Mouse (Mus musculus) intestine, embryonic 15.5 days (tissue): Measurements from ENCODE around the gene Psmc3ip. TPM values are rescaled to one million over a fixed set of nuclear protein-coding genes. Genes with fewer than 3 reads are reported as not detected.
A peak's percentile ranks its signal among the peaks of the same experiment; 100 is the strongest.

ENCODE experiments used
- ATAC-seq: fragments of 200-750 bp; cut with Nextera tagmentation; 2 replicates; pipeline ENCODE4 v1.8.0; 2017; ENCODE audit warnings: moderate TSS enrichment, moderate library complexity
- H3K27ac ChIP-seq: fragments of 300-500 bp; sonication (generic); 2 replicates; pipeline ENCODE4 v1.5.1; 2015; ENCODE audit warnings: mild to moderate bottlenecking, inconsistent platforms
- H3K27me3 ChIP-seq: fragments of 300-500 bp; sonication (generic); replicated peaks from 2 replicates; pipeline ENCODE4 v1.6.1; 2015; ENCODE audit warnings: inconsistent platforms
- H3K36me3 ChIP-seq: fragments of 300-500 bp; sonication (generic); 2 replicates; pipeline ENCODE4 v1.6.1; 2015; ENCODE audit warnings: inconsistent platforms
- H3K4me1 ChIP-seq: fragments of 300-500 bp; sonication (generic); replicated peaks from 2 replicates; pipeline ENCODE4 v1.6.1; 2015; ENCODE audit warnings: inconsistent platforms
- H3K4me2 ChIP-seq: fragments of 300-500 bp; sonication (generic); replicated peaks from 2 replicates; pipeline ENCODE4 v1.6.1; 2015; ENCODE audit warnings: mild to moderate bottlenecking, inconsistent platforms
- H3K4me3 ChIP-seq: fragments of 300-500 bp; sonication (generic); replicated peaks from 2 replicates; pipeline ENCODE4 v1.5.1; 2015; ENCODE audit warnings: inconsistent platforms
- H3K9ac ChIP-seq: fragments of 300-500 bp; sonication (generic); 2 replicates; pipeline ENCODE4 v1.6.1; 2015; ENCODE audit warnings: inconsistent platforms
- H3K9me3 ChIP-seq: fragments of 300-500 bp; sonication (generic); 2 replicates; pipeline ENCODE4 v1.6.1; 2016; ENCODE audit warnings: inconsistent platforms
- WGBS: fragments of 180-500 bp; shearing (Covaris S2); methylation state at CpG from one replicate; pipeline ENCODE4 v1.1.7; 2015; 5-methylcytosine and 5-hydroxymethylcytosine counted together
- polyA plus RNA-seq: library from polyadenylated mRNA; unstranded; fragments of >200 nt; fragmentation: Nextera tagmentation; extraction: Ambion mirVana; gene quantifications from 2 replicates; pipeline ENCODE4 v1.2.1, GENCODE M21; 2015

Psmc3ip gene
- polyA plus RNA-seq, 1 experiment from 2014 or later: 22.6 TPM

GRCm38 (mm10) chr11:101111178-101111577 lies 15.9 kb upstream of the Psmc3ip start:
- ATAC-seq: no peak
- Histone ChIP-seq H3K4me2 (no peak overlapping the region), H3K36me3 (no peaks in the 10 kb centered on the region; the same call in 1 of the 2 replicates), H3K27ac (no peak overlapping the region), H3K9ac (no peak overlapping the region), H3K4me3 (no peak overlapping the region), H3K9me3 (no peaks in the 10 kb centered on the region), H3K4me1 (peaks cover 5% of the 10 kb centered on the region; the same call in 1 of the 2 replicates), H3K27me3 (no peaks in the 10 kb centered on the region)
- WGBS: 92% methylated on average over 4 of the region's 4 CpGs

GRCm38 (mm10) chr11:101110708-101111107 lies 15.5 kb upstream of the Psmc3ip start:
- no peaks in the 10 kb centered on the region for H3K9me3 ChIP-seq
- no peaks in the 10 kb centered on the region for H3K27me3 ChIP-seq
- no peaks in the 10 kb centered on the region; the same call in 1 of the 2 replicates for H3K36me3 ChIP-seq
- H3K9ac ChIP-seq: no peak overlapping the region
- H3K27ac ChIP-seq: no peak overlapping the region
- H3K4me2 ChIP-seq: no peak overlapping the region
- H3K4me3 ChIP-seq: no peak overlapping the region
- ATAC-seq: 0 out of 2 replicates have a peak, but pooled peaks have one; percentile 36
- WGBS: 48% methylated on average over 5 of the region's 5 CpGs
- peaks cover 2% of the 10 kb centered on the region; the same call in 1 of the 2 replicates for H3K4me1 ChIP-seq

GRCm38 (mm10) chr11:101109351-101109750 lies 14.1 kb upstream of the Psmc3ip start:
- no peak overlapping the region for H3K27ac ChIP-seq
- H3K36me3 ChIP-seq: no peaks in the 10 kb centered on the region; the same call in 1 of the 2 replicates
- no peak overlapping the region for H3K9ac ChIP-seq
- H3K4me1 ChIP-seq: peaks cover 2% of the 10 kb centered on the region; the same call in 1 of the 2 replicates
- H3K9me3 ChIP-seq: no peaks in the 10 kb centered on the region
- no peaks in the 10 kb centered on the region for H3K27me3 ChIP-seq
- no peak overlapping the region for H3K4me3 ChIP-seq
- ATAC-seq: no peak
- H3K4me2 ChIP-seq: no peak overlapping the region
- WGBS: 83% methylated on average over 4 of the region's 4 CpGs

- Histone ChIP-seq H3K4me1 (no peaks in the 10 kb centered on the region), H3K36me3 (peaks cover 20% of the 10 kb centered on the region), H3K4me2 (no peak overlapping the region), H3K4me3 (no peak overlapping the region), H3K27me3 (no peaks in the 10 kb centered on the region), H3K9ac (no peak overlapping the region), H3K27ac (no peak overlapping the region), H3K9me3 (no peaks in the 10 kb centered on the region)
- 94% methylated on average over 5 of the region's 5 CpGs for WGBS
- no peak for ATAC-seq
Measured at GRCm38 (mm10) chr11:101103011-101103410, 7.8 kb upstream of the Psmc3ip start.

GRCm38 (mm10) chr11:101098231-101098630 lies 3.0 kb upstream of the Psmc3ip start:
- Histone ChIP-seq H3K4me1 (peaks cover 11% of the 10 kb centered on the region), H3K4me3 (no peak overlapping the region), H3K4me2 (no peak overlapping the region), H3K9ac (no peak overlapping the region), H3K9me3 (no peaks in the 10 kb centered on the region), H3K27me3 (no peaks in the 10 kb centered on the region), H3K36me3 (peaks cover 31% of the 10 kb centered on the region), H3K27ac (no peak overlapping the region)
- 84% methylated on average over 8 of the region's 8 CpGs for WGBS
- ATAC-seq: no peak

- peak overlapping the region; percentile 78 for H3K9ac ChIP-seq
- WGBS: under 1% methylated on average over 18 of the region's 18 CpGs
- peak overlapping the region; percentile 95; the same call in 1 of the 2 replicates for H3K27ac ChIP-seq
- H3K36me3 ChIP-seq: peaks cover 45% of the 10 kb centered on the region
- peak overlapping the region; percentile 81 for H3K4me3 ChIP-seq
- H3K27me3 ChIP-seq: no peaks in the 10 kb centered on the region
- peak overlapping the region; percentile 95 for H3K4me2 ChIP-seq
- ATAC-seq: peak; percentile 48
- H3K9me3 ChIP-seq: no peaks in the 10 kb centered on the region
- peaks cover 11% of the 10 kb centered on the region for H3K4me1 ChIP-seq
Measured at GRCm38 (mm10) chr11:101094930-101095313, 314 bp downstream of the Psmc3ip start.

GRCm38 (mm10) chr11:101089931-101090330 lies 5.3 kb downstream of the Psmc3ip start:
- whole genome bisulfite sequencing: 85% methylated on average over 1 of the region's 1 CpGs
- Histone ChIP-seq H3K27ac (no peak overlapping the region), H3K36me3 (peaks cover 34% of the 10 kb centered on the region), H3K27me3 (no peaks in the 10 kb centered on the region), H3K9ac (no peak overlapping the region), H3K4me3 (no peak overlapping the region), H3K9me3 (no peaks in the 10 kb centered on the region), H3K4me1 (peaks cover 31% of the 10 kb centered on the region), H3K4me2 (no peak overlapping the region)
- no peak for ATAC-seq

- peaks cover 31% of the 10 kb centered on the region for H3K36me3 ChIP-seq
- no peaks in the 10 kb centered on the region for H3K9me3 ChIP-seq
- peaks cover 38% of the 10 kb centered on the region for H3K4me1 ChIP-seq
- peak overlapping the region; percentile 89 for H3K27ac ChIP-seq
- ATAC-seq: peak; percentile 25
- peak overlapping the region; percentile 65 for H3K4me3 ChIP-seq
- H3K27me3 ChIP-seq: no peaks in the 10 kb centered on the region
- peak overlapping the region; percentile 70 for H3K9ac ChIP-seq
- H3K4me2 ChIP-seq: peak overlapping the region; percentile 82
- 8% methylated on average over 8 of the region's 8 CpGs for WGBS
Measured at GRCm38 (mm10) chr11:101087682-101088055, 7.6 kb downstream of the Psmc3ip start.

GRCm38 (mm10) chr11:101086756-101087681 lies 8.2 kb downstream of the Psmc3ip start, which contains the start of gene Mlx:
TSS of gene Mlx (plus strand) at chr11:101087277.
- ATAC-seq: peak; percentile 88
- Histone ChIP-seq H3K4me2 (peak within 1 kb of the TSS; percentile 82), H3K27me3 (no peaks in the 10 kb centered on the region), H3K36me3 (peaks cover 28% of the 10 kb centered on the region), H3K9me3 (no peaks in the 10 kb centered on the region), H3K4me1 (peaks cover 38% of the 10 kb centered on the region), H3K4me3 (peak within 1 kb of the TSS; percentile 65), H3K9ac (peak within 1 kb of the TSS; percentile 70), H3K27ac (peak within 1 kb of the TSS; percentile 89)
- 2% methylated on average over 52 of the region's 52 CpGs for WGBS

- peak overlapping the region; percentile 89 for H3K27ac ChIP-seq
- no peak for ATAC-seq
- peak overlapping the region; percentile 65; the same call in 1 of the 2 replicates for H3K4me3 ChIP-seq
Measured at GRCm38 (mm10) chr11:101086323-101086674, 8.9 kb downstream of the Psmc3ip start.

GRCm38 (mm10) chr11:101085617-101086322 lies 9.5 kb downstream of the Psmc3ip start:
- 92% methylated on average over 18 of the region's 18 CpGs for WGBS
- Histone ChIP-seq H3K9me3 (no peaks in the 10 kb centered on the region), H3K27ac (no peak overlapping the region; the same call in 1 of the 2 replicates), H3K4me3 (no peak overlapping the region), H3K4me1 (peaks cover 38% of the 10 kb centered on the region), H3K4me2 (no peak overlapping the region; the same call in 1 of the 2 replicates), H3K9ac (peak overlapping the region; percentile 70; the same call in 1 of the 2 replicates), H3K27me3 (peaks cover 1% of the 10 kb centered on the region), H3K36me3 (peaks cover 16% of the 10 kb centered on the region)
- no peak for ATAC-seq

More at GRCm38 (mm10) chr11:101086323-101086674, 8.9 kb downstream of the Psmc3ip start:
- Histone ChIP-seq H3K36me3 (peaks cover 21% of the 10 kb centered on the region), H3K9ac (peak overlapping the region; percentile 70), H3K27me3 (no peaks in the 10 kb centered on the region), H3K4me1 (peaks cover 38% of the 10 kb centered on the region), H3K9me3 (no peaks in the 10 kb centered on the region), H3K4me2 (peak overlapping the region; percentile 82)
- WGBS: 79% methylated on average over 6 of the region's 6 CpGs

GRCm38 (mm10) chr11:101084811-101085210 lies 10.4 kb downstream of the Psmc3ip start:
- H3K27me3 ChIP-seq: peaks cover 11% of the 10 kb centered on the region
- no peak for ATAC-seq
- no peak overlapping the region for H3K9ac ChIP-seq
- H3K4me1 ChIP-seq: peaks cover 38% of the 10 kb centered on the region
- H3K36me3 ChIP-seq: peaks cover 7% of the 10 kb centered on the region
- no peak overlapping the region for H3K4me3 ChIP-seq
- no peaks in the 10 kb centered on the region for H3K9me3 ChIP-seq
- WGBS: 92% methylated on average over 12 of the region's 12 CpGs
- no peak overlapping the region for H3K4me2 ChIP-seq
- no peak overlapping the region for H3K27ac ChIP-seq
